7 mouse cellular contexts compared by ENCODE assay signal in genomic region chr6:117841511-117841955, GRCm38 (mm10). TPM values are rescaled to one million over a fixed set of nuclear protein-coding genes. Genes with fewer than 3 reads are reported as not detected.
A peak's percentile ranks its signal among the peaks of the same experiment; 100 is the strongest.
DNase-seq lines count a peak whose midpoint lies in the region; ATAC-seq and TF ChIP-seq lines count a peak whose summit lies in the region.

No protein-coding gene starts in this region.

- H3K9me3 ChIP-seq in lung, embryonic 14.5 days (ENCODE audit: low read depth, low read length), result no peaks in the 10 kb centered on the region
- no peaks in the 10 kb centered on the region for H3K9me3 ChIP-seq in embryonic facial prominence, embryonic 13.5 days
- H3K9me3 ChIP-seq in intestine, embryonic 15.5 days, result no peaks in the 10 kb centered on the region

- peak; percentile 58 for DNase-seq in lung, embryonic 14.5 days
- no peak for DNase-seq in lung, postnatal 4 days
- no peak for DNase-seq in urinary bladder, postnatal 14 days (ENCODE audit: low spot score)
- DNase-seq in left cerebral cortex, postnatal 4 days, result no peak

- peak overlapping the region; percentile 95 for H3K27ac ChIP-seq in lung, embryonic 14.5 days (ENCODE audit: low read depth)
- H3K27ac ChIP-seq in embryonic facial prominence, embryonic 13.5 days, result peak overlapping the region; percentile 97
- H3K27ac ChIP-seq in intestine, embryonic 15.5 days, result peak overlapping the region; percentile 96
- H3K27ac ChIP-seq in olfactory bulb, adult 2 months (ENCODE audit: insufficient read depth, low read depth, low read length), result peak overlapping the region; percentile 92

- intact Hi-C loops in left cerebral cortex, postnatal 4 days (cut with DNase I), result no loop called here

- no peaks in the 10 kb centered on the region for H3K27me3 ChIP-seq in lung, embryonic 14.5 days (ENCODE audit: insufficient read depth, low read length)
- H3K27me3 ChIP-seq in embryonic facial prominence, embryonic 13.5 days, result no peaks in the 10 kb centered on the region
- no peaks in the 10 kb centered on the region for H3K27me3 ChIP-seq in intestine, embryonic 15.5 days (replicated peaks)

- no peak for TF ChIP-seq POLR2A in olfactory bulb, adult 2 months (IDR thresholded peaks at IDR 0.05; ENCODE audit: insufficient read depth, low read depth, low read length)

- no peak for TF ChIP-seq CTCF in lung, embryonic 14.5 days (IDR thresholded peaks at IDR 0.05; ENCODE audit: low read depth)
- no peak for TF ChIP-seq CTCF in olfactory bulb, adult 2 months (IDR thresholded peaks at IDR 0.05; ENCODE audit: insufficient read depth, low read depth, low read length)

- H3K36me3 ChIP-seq in lung, embryonic 14.5 days (ENCODE audit: insufficient read depth), result peaks cover 36% of the 10 kb centered on the region
- H3K36me3 ChIP-seq in embryonic facial prominence, embryonic 13.5 days, result peaks cover 36% of the 10 kb centered on the region
- peaks cover 26% of the 10 kb centered on the region for H3K36me3 ChIP-seq in intestine, embryonic 15.5 days

- ATAC-seq in lung, embryonic 14.5 days (ENCODE audit: insufficient read depth), result no peak; the same call in 1 of the 2 replicates
- no peak for ATAC-seq in embryonic facial prominence, embryonic 13.5 days (ENCODE audit: insufficient number of reproducible peaks, insufficient read depth, low FRiP score, low TSS enrichment, low read depth)
- no peak; the same call in 1 of the 2 replicates for ATAC-seq in intestine, embryonic 15.5 days

- 4% methylated on average over 12 of the region's 12 CpGs for WGBS in lung, embryonic 14.5 days
- WGBS in embryonic facial prominence, embryonic 13.5 days, result 7% methylated on average over 12 of the region's 12 CpGs
- WGBS in intestine, embryonic 15.5 days, result 9% methylated on average over 12 of the region's 12 CpGs
- WGBS in olfactory bulb, adult 2 months, result 4% methylated on average over 12 of the region's 12 CpGs

- no peaks in the 10 kb centered on the region for H3K4me1 ChIP-seq in lung, embryonic 14.5 days (ENCODE audit: insufficient read depth)
- peaks cover 8% of the 10 kb centered on the region for H3K4me1 ChIP-seq in embryonic facial prominence, embryonic 13.5 days
- H3K4me1 ChIP-seq in intestine, embryonic 15.5 days (replicated peaks), result 0 out of 2 replicates have a peak, but pooled peaks cover 3% of the 10 kb centered on the region
- peaks cover 8% of the 10 kb centered on the region for H3K4me1 ChIP-seq in olfactory bulb, adult 2 months (ENCODE audit: control insufficient read depth, insufficient read depth, low read length)

- peak overlapping the region; percentile 78 for H3K4me2 ChIP-seq in lung, embryonic 14.5 days
- peak overlapping the region; percentile 79 for H3K4me2 ChIP-seq in embryonic facial prominence, embryonic 13.5 days
- H3K4me2 ChIP-seq in intestine, embryonic 15.5 days (replicated peaks), result peak overlapping the region; percentile 87

- peak overlapping the region; percentile 87 for H3K4me3 ChIP-seq in lung, embryonic 14.5 days (ENCODE audit: low read depth, low read length)
- H3K4me3 ChIP-seq in embryonic facial prominence, embryonic 13.5 days, result peak overlapping the region; percentile 92
- peak overlapping the region; percentile 100 for H3K4me3 ChIP-seq in intestine, embryonic 15.5 days (replicated peaks)
- peak overlapping the region; percentile 95 for H3K4me3 ChIP-seq in olfactory bulb, adult 2 months (ENCODE audit: insufficient read depth, low read depth, low read length)

- H3K9ac ChIP-seq in lung, embryonic 14.5 days, result peak overlapping the region; percentile 98
- H3K9ac ChIP-seq in embryonic facial prominence, embryonic 13.5 days, result peak overlapping the region; percentile 100
- peak overlapping the region; percentile 98 for H3K9ac ChIP-seq in intestine, embryonic 15.5 days

RNA-seq across cellular contexts. Expression of gene Zfp637, which starts 0.6 kb away (rescaled TPM):
- polyA plus RNA-seq in lung, embryonic 14.5 days (2014; fragmentation: Nextera tagmentation; extraction: Ambion mirVana), result 151 and 160 TPM in 2 replicates
- polyA plus RNA-seq in embryonic facial prominence, embryonic 13.5 days (2015; fragmentation: Nextera tagmentation; extraction: Ambion mirVana), result 167 and 180 TPM in 2 replicates
- polyA plus RNA-seq in intestine, embryonic 15.5 days (2015; fragmentation: Nextera tagmentation; extraction: Ambion mirVana), result 84.7 and 90.5 TPM in 2 replicates
- not detected in 2 replicates for polyA plus RNA-seq in olfactory bulb, adult 2 months (2012; ENCODE audit: insufficient read depth, insufficient read length, low replicate concordance, missing spikeins)
- total RNA-seq in left cerebral cortex, postnatal 4 days (2021), result 10 to 100 TPM; 69.2 to 70.2 TPM

RNA-seq across cellular contexts. Expression of gene Zfp239, which starts 20.4 kb away (rescaled TPM):
- polyA plus RNA-seq in lung, embryonic 14.5 days (2014; fragmentation: Nextera tagmentation; extraction: Ambion mirVana), result 9.3 and 12.3 TPM in 2 replicates
- 15.5 and 17.1 TPM in 2 replicates for polyA plus RNA-seq in embryonic facial prominence, embryonic 13.5 days (2015; fragmentation: Nextera tagmentation; extraction: Ambion mirVana)
- 4.5 and 5.1 TPM in 2 replicates for polyA plus RNA-seq in intestine, embryonic 15.5 days (2015; fragmentation: Nextera tagmentation; extraction: Ambion mirVana)
- polyA plus RNA-seq in olfactory bulb, adult 2 months (2012; ENCODE audit: insufficient read depth, insufficient read length, low replicate concordance, missing spikeins), result not detected in 2 replicates
- 10 to 100 TPM; 21.3 to 22.8 TPM for total RNA-seq in left cerebral cortex, postnatal 4 days (2021)

RNA-seq across cellular contexts. Expression of gene Hnrnpf, which starts 58.6 kb away (rescaled TPM):
- polyA plus RNA-seq in lung, embryonic 14.5 days (2014; fragmentation: Nextera tagmentation; extraction: Ambion mirVana), result 803 and 809 TPM in 2 replicates
- polyA plus RNA-seq in embryonic facial prominence, embryonic 13.5 days (2015; fragmentation: Nextera tagmentation; extraction: Ambion mirVana), result 612 and 649 TPM in 2 replicates
- 791 and 835 TPM in 2 replicates for polyA plus RNA-seq in intestine, embryonic 15.5 days (2015; fragmentation: Nextera tagmentation; extraction: Ambion mirVana)
- 271 and 502 TPM in 2 replicates for polyA plus RNA-seq in olfactory bulb, adult 2 months (2012; ENCODE audit: insufficient read depth, insufficient read length, low replicate concordance, missing spikeins)
- total RNA-seq in left cerebral cortex, postnatal 4 days (2021), result 100 to 1,000 TPM; 201 to 220 TPM
